Mouse (Mus musculus) G1E (cell line): ENCODE data around the gene Cntn4.

ENCODE experiments used
- CTCF ChIP-seq: IDR thresholded peaks from 2 replicates; pipeline ENCODE4 v1.5.1; 2012; ENCODE audit warnings: low read depth, low read length, inconsistent platforms, mixed read lengths
- GATA1 ChIP-seq: IDR thresholded peaks from 2 replicates; pipeline ENCODE4 v1.6.1; 2012; ENCODE audit warnings: borderline replicate concordance, low read length, inconsistent platforms, mixed read lengths
- POLR2AphosphoS5 ChIP-seq: IDR thresholded peaks from 2 replicates; pipeline ENCODE4 v1.6.1; 2012; ENCODE audit warnings: low read depth, low read length, inconsistent platforms; ENCODE audit not compliant: insufficient replicate concordance
- TAL1 ChIP-seq: conservative IDR thresholded peaks from 2 replicates; pipeline ENCODE4 v1.6.1; 2012; ENCODE audit warnings: low read depth, low read length, inconsistent platforms, mixed read lengths

DNA sequence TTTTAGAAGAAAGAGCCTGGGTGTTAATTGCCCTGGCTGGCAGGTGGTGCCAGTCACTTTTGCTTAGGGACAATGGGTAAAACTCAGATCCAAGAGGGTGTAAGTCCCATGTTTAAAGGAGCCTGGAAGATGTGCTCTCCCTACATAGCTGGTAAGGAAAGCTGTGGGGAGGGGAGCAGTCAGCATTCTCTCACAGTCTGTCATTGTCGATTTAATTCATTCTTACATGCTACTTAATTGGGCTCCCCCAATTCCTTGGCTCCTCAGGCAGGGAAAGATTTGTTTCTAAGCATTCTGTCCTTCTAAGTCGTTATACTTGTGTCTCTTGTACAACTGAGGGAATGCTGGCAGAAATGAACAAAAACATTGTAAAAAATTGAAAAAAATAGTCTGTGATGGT, 4.0 kb downstream of the Cntn4 start:
- TF ChIP-seq TAL1 = no peak
- no peak for TF ChIP-seq CTCF
- no peak for TF ChIP-seq GATA1
- TF ChIP-seq POLR2AphosphoS5 = no peak
